ENCODE assay signal across 8 mouse cellular contexts in genomic region chr8:82402686-82403330, GRCm38 (mm10). TPM values are rescaled to one million over a fixed set of nuclear protein-coding genes. Genes with fewer than 3 reads are reported as not detected.
A peak's percentile ranks its signal among the peaks of the same experiment; 100 is the strongest.
DNase-seq lines count a peak whose midpoint lies in the region; ATAC-seq and TF ChIP-seq lines count a peak whose summit lies in the region.

Gene Il15 (minus strand): TSS chr8:82403222.

- H3K4me2 ChIP-seq in intestine, embryonic 16.5 days (ENCODE audit: low read depth, low read length): peak within 1 kb of the TSS; percentile 71
- H3K4me2 ChIP-seq in liver, embryonic 15.5 days: peak within 1 kb of the TSS; percentile 59

- 6% methylated on average over 13 of the region's 13 CpGs for WGBS in intestine, embryonic 16.5 days
- WGBS in liver, embryonic 15.5 days (ENCODE audit: insufficient replicate concordance): 1% methylated on average over 13 of the region's 13 CpGs

- no peak for TF ChIP-seq CTCF in cortical plate, adult 2 months (IDR thresholded peaks at IDR 0.05; ENCODE audit: extremely low read depth, insufficient read depth, low read length)

- TF ChIP-seq POLR2A in cortical plate, adult 2 months (IDR thresholded peaks at IDR 0.05; ENCODE audit: extremely low read depth, insufficient read depth, low read length): no peak

- peak; percentile 84 for ATAC-seq in intestine, embryonic 16.5 days
- ATAC-seq in liver, embryonic 15.5 days (ENCODE audit: insufficient read depth): peak; percentile 56

- no peaks in the 10 kb centered on the region for H3K27me3 ChIP-seq in intestine, embryonic 16.5 days (replicated peaks; ENCODE audit: control insufficient read depth, insufficient read depth, low read length)
- H3K27me3 ChIP-seq in liver, embryonic 15.5 days: no peaks in the 10 kb centered on the region

- no peaks in the 10 kb centered on the region for H3K9me3 ChIP-seq in intestine, embryonic 16.5 days (ENCODE audit: control insufficient read depth, low read length)
- no peaks in the 10 kb centered on the region for H3K9me3 ChIP-seq in liver, embryonic 15.5 days (replicated peaks)

- peak within 1 kb of the TSS; percentile 71; the same call in 1 of the 2 replicates for H3K27ac ChIP-seq in cortical plate, adult 2 months (ENCODE audit: insufficient read depth, low read length)
- peak within 1 kb of the TSS; percentile 92 for H3K27ac ChIP-seq in intestine, embryonic 16.5 days (ENCODE audit: low read length)
- H3K27ac ChIP-seq in liver, embryonic 15.5 days (replicated peaks): peak within 1 kb of the TSS; percentile 67

- H3K4me1 ChIP-seq in cortical plate, adult 2 months (ENCODE audit: control insufficient read depth, insufficient read depth, low read length): no peaks in the 10 kb centered on the region
- H3K4me1 ChIP-seq in intestine, embryonic 16.5 days (ENCODE audit: control insufficient read depth, insufficient read depth, low read length): peaks cover 13% of the 10 kb centered on the region
- no peaks in the 10 kb centered on the region for H3K4me1 ChIP-seq in liver, embryonic 15.5 days (replicated peaks)

- peak; percentile 1 for DNase-seq in left cerebral cortex, adult 11 months (ENCODE audit: low spot score)
- DNase-seq in left cerebral cortex, adult 18-20 months (ENCODE audit: low spot score in 2 of 2): no peak
- DNase-seq in heart, adult 11 months: peak; percentile 99
- DNase-seq in neural tube, embryonic 10.5 days (ENCODE audit: extremely low spot score, low spot score): peak; percentile 49
- DNase-seq in thymus, postnatal 10 days (ENCODE audit: low spot score in 2 of 2): peak; percentile 4 to 8

- H3K4me3 ChIP-seq in cortical plate, adult 2 months (ENCODE audit: insufficient read depth, low read length): peak within 1 kb of the TSS; percentile 28
- peak within 1 kb of the TSS; percentile 70 for H3K4me3 ChIP-seq in intestine, embryonic 16.5 days (ENCODE audit: low read length)
- peak within 1 kb of the TSS; percentile 59 for H3K4me3 ChIP-seq in liver, embryonic 15.5 days (replicated peaks)

- H3K9ac ChIP-seq in intestine, embryonic 16.5 days (ENCODE audit: low read depth, low read length): peak within 1 kb of the TSS; percentile 77
- H3K9ac ChIP-seq in liver, embryonic 15.5 days: peak within 1 kb of the TSS; percentile 26

- H3K36me3 ChIP-seq in intestine, embryonic 16.5 days (ENCODE audit: control insufficient read depth, insufficient read depth, low read length): no peaks in the 10 kb centered on the region
- H3K36me3 ChIP-seq in liver, embryonic 15.5 days (replicated peaks): no peaks in the 10 kb centered on the region

RNA-seq across cellular contexts. Expression of gene Il15, which starts in this region (rescaled TPM):
- 1 to 10 TPM; 2.6 to 3.0 TPM for total RNA-seq in left cerebral cortex, adult 18-20 months (2021)
- 2.2 and 3.8 TPM in 2 replicates for polyA plus RNA-seq in cortical plate, adult 2 months (2012; rRNA removed)
- polyA plus RNA-seq in intestine, embryonic 16.5 days (2015; fragmentation: Nextera tagmentation; extraction: Ambion mirVana): 11.3 and 12.1 TPM in 2 replicates
- 4.5 and 4.6 TPM in 2 replicates for polyA plus RNA-seq in liver, embryonic 15.5 days (2015; fragmentation: Nextera tagmentation; extraction: Ambion mirVana)

Comparison
In these comparisons a context has a peak if more than half of its experiments do, and no peak if none do; other contexts are left out.
1. DNase-seq: peak in left cerebral cortex, adult 11 months (single experiment), heart, adult 11 months (single experiment), neural tube, embryonic 10.5 days (single experiment) and thymus, postnatal 10 days (2 of 2); none in left cerebral cortex, adult 18-20 months (0 of 2).
2. Peak in every context shown above with its lines, with median percentiles within 50 percentile points of each other: H3K27ac ChIP-seq and H3K4me3 ChIP-seq.